Mouse (Mus musculus) bone marrow macrophage, adult 2 months (primary cell): ENCODE measurements around the gene Depdc5. TPM values are rescaled to one million over a fixed set of nuclear protein-coding genes. Genes with fewer than 3 reads are reported as not detected.
A peak's percentile ranks its signal among the peaks of the same experiment; 100 is the strongest.
"Not testable (repeated sequence)": the region's sequence is repeated elsewhere in the genome, so short reads cannot be mapped to it uniquely, and the experiment has no call there.

Experiments
- H3K27ac ChIP-seq: 2 replicates; pipeline ENCODE4 v1.5.1; 2012; ENCODE audit warnings: low read depth, low read length; ENCODE audit not compliant: insufficient read depth
- H3K4me1 ChIP-seq: 2 replicates; pipeline ENCODE4 v1.6.1; 2012; ENCODE audit warnings: low read length; ENCODE audit not compliant: control insufficient read depth, insufficient read depth
- H3K4me3 ChIP-seq: 2 replicates; pipeline ENCODE4 v1.5.1; 2012; ENCODE audit warnings: mild to moderate bottlenecking, low read length, moderate library complexity; ENCODE audit not compliant: insufficient read depth
- CTCF ChIP-seq: IDR thresholded peaks from 2 replicates; pipeline ENCODE4 v1.5.1; 2012; ENCODE audit warnings: low read depth, mild to moderate bottlenecking, low read length, moderate library complexity
- POLR2A ChIP-seq: IDR thresholded peaks from 2 replicates; pipeline ENCODE4 v1.6.1; 2012; ENCODE audit warnings: mild to moderate bottlenecking, low read depth, low read length, borderline replicate concordance
- polyA plus RNA-seq: library from polyadenylated mRNA; stranded (reverse); fragments of >200 nt; gene quantifications from 2 replicates; pipeline ENCODE4 v1.2.4, GENCODE M21; 2012; ENCODE audit not compliant: missing spikeins, insufficient read depth, insufficient read length

Gene Depdc5
- polyA plus RNA-seq, 1 experiment, result 21.0 TPM

GRCm38 (mm10) chr5:33023337-33023736 is 159.8 kb downstream of the Depdc5 start:
- TF ChIP-seq CTCF, result no peak
- TF ChIP-seq POLR2A, result no peak
- Histone ChIP-seq H3K4me3 (no peak overlapping the region), H3K4me1 (peaks cover 37% of the 10 kb centered on the region), H3K27ac (peak overlapping the region; percentile 52; the same call in 1 of the 2 replicates)

- Histone ChIP-seq H3K4me1 (peaks cover 37% of the 10 kb centered on the region), H3K27ac (peak overlapping the region; percentile 52), H3K4me3 (no peak overlapping the region)
- no peak for TF ChIP-seq POLR2A
- no peak for TF ChIP-seq CTCF
These were observed 161.0 kb downstream of the Depdc5 start for GRCm38 (mm10) chr5:33024474-33024873.

- no peak overlapping the region for H3K27ac ChIP-seq
- H3K4me3 ChIP-seq, result no peak overlapping the region
- no peak for TF ChIP-seq POLR2A
- TF ChIP-seq CTCF, result no peak
- H3K4me1 ChIP-seq, result peaks cover 15% of the 10 kb centered on the region
These were observed 165.2 kb downstream of the Depdc5 start for GRCm38 (mm10) chr5:33028656-33029055.

- Histone ChIP-seq H3K4me3 (no peak overlapping the region), H3K4me1 (no peaks in the 10 kb centered on the region), H3K27ac (no peak overlapping the region)
- TF ChIP-seq POLR2A, result no peak
- no peak for TF ChIP-seq CTCF
These were observed 167.1 kb downstream of the Depdc5 start for GRCm38 (mm10) chr5:33030425-33031175.

GRCm38 (mm10) chr5:33032036-33032773 is 168.7 kb downstream of the Depdc5 start:
- Histone ChIP-seq H3K27ac (no peak overlapping the region), H3K4me1 (no peaks in the 10 kb centered on the region), H3K4me3 (no peak overlapping the region)
- TF ChIP-seq CTCF (no peak), POLR2A (no peak)

GRCm38 (mm10) chr5:33033121-33033520 is 169.6 kb downstream of the Depdc5 start:
- no peak overlapping the region for H3K27ac ChIP-seq
- no peaks in the 10 kb centered on the region for H3K4me1 ChIP-seq
- TF ChIP-seq CTCF, result peak; percentile 77
- TF ChIP-seq POLR2A, result no peak
- H3K4me3 ChIP-seq, result no peak overlapping the region

GRCm38 (mm10) chr5:33033633-33034032 is 170.1 kb downstream of the Depdc5 start:
- H3K4me1 ChIP-seq, H3K27ac ChIP-seq, H3K4me3 ChIP-seq: not testable (repeated sequence)

GRCm38 (mm10) chr5:33034100-33034499 is 170.6 kb downstream of the Depdc5 start:
- TF ChIP-seq POLR2A (no peak), CTCF (no peak)
- no peak overlapping the region for H3K4me3 ChIP-seq

GRCm38 (mm10) chr5:33034916-33035315 is 171.4 kb downstream of the Depdc5 start:
- Histone ChIP-seq H3K27ac (no peak overlapping the region), H3K4me3 (no peak overlapping the region), H3K4me1 (no peaks in the 10 kb centered on the region)
- TF ChIP-seq POLR2A (no peak), CTCF (no peak)

More at GRCm38 (mm10) chr5:33034100-33034499, 170.6 kb downstream of the Depdc5 start:
- no peaks in the 10 kb centered on the region for H3K4me1 ChIP-seq
- H3K27ac ChIP-seq, result no peak overlapping the region
